Mouse (Mus musculus): ENCODE measurements at regions not wholly inside any gene's neighbourhood (a gene's known extent, or its start where the extent isn't known, plus 50 kb on each side); places are given as distances from the start of the nearest gene placed in this dataset.

DNA sequence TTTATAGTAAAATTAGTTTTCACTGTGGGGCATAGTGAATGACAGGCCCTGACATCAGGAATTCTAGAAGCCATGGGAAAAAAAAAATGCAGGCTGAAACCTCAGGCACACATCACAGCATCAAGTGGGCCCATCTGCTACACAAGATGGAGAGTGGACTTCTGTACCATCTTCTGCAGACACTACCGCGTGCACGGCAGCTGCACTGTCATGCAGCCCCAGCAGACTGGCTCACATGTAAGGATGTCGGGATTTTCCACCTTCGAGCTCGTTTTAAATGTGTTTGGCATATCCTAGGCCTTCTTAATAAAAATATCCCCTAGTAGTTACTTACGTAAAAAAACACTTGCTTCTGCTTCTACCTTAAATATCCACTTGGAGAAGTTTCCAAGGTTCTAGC, 186.5 kb upstream of the Mkln1 start:
- peaks cover 75% of the 10 kb centered on the region for H3K79me2 ChIP-seq (ENCODE audit: control insufficient read depth, insufficient read depth)
- no peak overlapping the region for H3K4me3 ChIP-seq (ENCODE audit: insufficient read depth, poor library complexity, severe bottlenecking)
- H3K79me3 ChIP-seq (ENCODE audit: low read depth): peaks cover 24% of the 10 kb centered on the region
- H3K36me3 ChIP-seq (ENCODE audit: control insufficient read depth, insufficient read depth): peaks cover 26% of the 10 kb centered on the region
- no peaks in the 10 kb centered on the region for H3K27me3 ChIP-seq (ENCODE audit: control insufficient read depth, insufficient read depth, insufficient read length)
- no peak overlapping the region for H3ac ChIP-seq (ENCODE audit: control insufficient read depth, insufficient read length, low read depth)
- TF ChIP-seq FOSL1 (IDR thresholded peaks at IDR 0.05; ENCODE audit: insufficient read depth, low read length, poor library complexity, severe bottlenecking) (no peak), CTCF (IDR thresholded peaks at IDR 0.05; ENCODE audit: control insufficient read depth, insufficient read depth, insufficient read length) (no peak), CEBPB (IDR thresholded peaks at IDR 0.05; ENCODE audit: low read depth) (no peak), MYOG (IDR thresholded peaks at IDR 0.05; ENCODE audit: control insufficient read depth, extremely low read depth, insufficient read length) (no peak), MYOD1 (IDR thresholded peaks at IDR 0.05; ENCODE audit: control insufficient read depth, insufficient read length, low read depth) (no peak), USF1 (IDR thresholded peaks at IDR 0.05; ENCODE audit: low read depth) (no peak), MAX (IDR thresholded peaks at IDR 0.05) (no peak)

DNA sequence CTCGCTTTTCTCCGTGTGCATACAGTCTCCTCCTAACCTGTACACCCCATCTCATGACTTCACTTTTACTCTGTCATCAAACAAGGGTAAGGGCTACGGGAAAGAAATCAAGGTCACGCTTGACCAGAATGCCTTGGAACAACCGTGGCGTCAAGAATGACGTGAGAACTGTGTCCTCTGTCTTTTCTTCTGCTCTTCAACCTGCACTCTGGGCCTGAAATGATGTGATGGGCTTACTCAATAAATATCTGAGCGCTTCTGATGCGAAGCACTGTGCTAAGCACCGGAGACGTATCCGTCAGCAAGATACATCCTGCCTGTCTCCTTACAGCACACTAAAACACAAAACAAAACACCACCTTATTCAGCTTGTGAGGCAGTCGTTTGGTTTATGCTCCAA, 185.8 kb upstream of the Mkln1 start:
- Histone ChIP-seq H3K79me3 (ENCODE audit: low read depth) (peaks cover 26% of the 10 kb centered on the region), H3K27me3 (ENCODE audit: control insufficient read depth, insufficient read depth, insufficient read length) (no peaks in the 10 kb centered on the region), H3ac (ENCODE audit: control insufficient read depth, insufficient read length, low read depth) (no peak overlapping the region), H3K4me3 (ENCODE audit: insufficient read depth, poor library complexity, severe bottlenecking) (no peak overlapping the region), H3K36me3 (ENCODE audit: control insufficient read depth, insufficient read depth) (peaks cover 26% of the 10 kb centered on the region), H3K79me2 (ENCODE audit: control insufficient read depth, insufficient read depth) (peaks cover 78% of the 10 kb centered on the region)
- TF ChIP-seq MAX (IDR thresholded peaks at IDR 0.05): no peak
- no peak for TF ChIP-seq CEBPB (IDR thresholded peaks at IDR 0.05; ENCODE audit: low read depth)
- no peak for TF ChIP-seq CTCF (IDR thresholded peaks at IDR 0.05; ENCODE audit: control insufficient read depth, insufficient read depth, insufficient read length)
- no peak for TF ChIP-seq USF1 (IDR thresholded peaks at IDR 0.05; ENCODE audit: low read depth)
- TF ChIP-seq FOSL1 (IDR thresholded peaks at IDR 0.05; ENCODE audit: insufficient read depth, low read length, poor library complexity, severe bottlenecking): no peak
- no peak for TF ChIP-seq MYOG (IDR thresholded peaks at IDR 0.05; ENCODE audit: control insufficient read depth, extremely low read depth, insufficient read length)
- no peak for TF ChIP-seq MYOD1 (IDR thresholded peaks at IDR 0.05; ENCODE audit: control insufficient read depth, insufficient read length, low read depth)

DNA sequence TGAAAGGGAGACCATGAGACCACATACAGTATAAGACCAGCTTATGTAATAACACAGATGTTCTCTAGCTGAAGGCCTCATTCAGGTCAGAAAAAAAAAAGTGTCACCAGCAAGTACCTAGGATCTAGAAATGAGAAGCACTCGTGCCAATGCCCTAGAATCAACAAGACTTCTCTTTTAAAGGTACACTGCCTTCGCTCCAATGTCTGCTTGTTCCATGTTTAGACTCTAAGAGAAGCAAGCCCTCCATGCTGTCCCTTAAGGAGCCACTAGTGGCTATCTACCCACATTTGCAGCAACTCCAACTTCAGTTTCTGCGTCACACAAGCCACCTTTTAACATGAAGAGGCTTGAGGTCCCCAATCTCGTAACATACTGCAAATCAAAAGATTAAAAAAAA, 185.4 kb upstream of the Mkln1 start:
- TF ChIP-seq CEBPB (IDR thresholded peaks at IDR 0.05; ENCODE audit: low read depth): no peak
- TF ChIP-seq CTCF (IDR thresholded peaks at IDR 0.05; ENCODE audit: control insufficient read depth, insufficient read depth, insufficient read length): no peak
- no peak for TF ChIP-seq FOSL1 (IDR thresholded peaks at IDR 0.05; ENCODE audit: insufficient read depth, low read length, poor library complexity, severe bottlenecking)
- TF ChIP-seq MAX (IDR thresholded peaks at IDR 0.05): no peak
- no peak for TF ChIP-seq MYOG (IDR thresholded peaks at IDR 0.05; ENCODE audit: control insufficient read depth, extremely low read depth, insufficient read length)
- no peak for TF ChIP-seq USF1 (IDR thresholded peaks at IDR 0.05; ENCODE audit: low read depth)
- TF ChIP-seq MYOD1 (IDR thresholded peaks at IDR 0.05; ENCODE audit: control insufficient read depth, insufficient read length, low read depth): no peak
- H3K79me2 ChIP-seq (ENCODE audit: control insufficient read depth, insufficient read depth): peaks cover 83% of the 10 kb centered on the region
- H3K27me3 ChIP-seq (ENCODE audit: control insufficient read depth, insufficient read depth, insufficient read length): no peaks in the 10 kb centered on the region
- H3K79me3 ChIP-seq (ENCODE audit: low read depth): peaks cover 26% of the 10 kb centered on the region
- H3K4me3 ChIP-seq (ENCODE audit: insufficient read depth, poor library complexity, severe bottlenecking): no peak overlapping the region
- peaks cover 26% of the 10 kb centered on the region for H3K36me3 ChIP-seq (ENCODE audit: control insufficient read depth, insufficient read depth)
- no peak overlapping the region for H3ac ChIP-seq (ENCODE audit: control insufficient read depth, insufficient read length, low read depth)

DNA sequence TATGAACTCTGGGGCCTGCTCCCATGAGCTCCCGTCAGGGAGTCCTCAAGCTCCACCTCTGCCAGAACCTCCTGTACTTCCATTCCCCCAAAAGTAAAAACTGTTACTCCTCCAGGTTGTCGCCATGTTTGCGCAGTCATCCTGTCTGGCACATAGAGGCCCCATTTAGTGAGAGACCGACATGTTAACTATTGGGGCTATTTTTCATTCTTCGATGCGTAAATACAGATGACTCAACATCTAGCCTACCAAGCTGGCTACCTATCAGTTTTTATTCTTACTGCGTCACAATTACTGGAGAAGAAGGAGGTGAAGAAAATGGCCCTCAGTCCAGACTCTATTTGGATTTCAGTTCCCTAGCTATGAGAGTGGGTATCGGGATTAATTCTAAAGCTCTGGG, 182.9 kb upstream of the Mkln1 start:
- no peak overlapping the region for H3ac ChIP-seq (ENCODE audit: control insufficient read depth, insufficient read length, low read depth)
- no peak for TF ChIP-seq FOSL1 (IDR thresholded peaks at IDR 0.05; ENCODE audit: insufficient read depth, low read length, poor library complexity, severe bottlenecking)
- TF ChIP-seq CEBPB (IDR thresholded peaks at IDR 0.05; ENCODE audit: low read depth): no peak
- no peak for TF ChIP-seq MAX (IDR thresholded peaks at IDR 0.05)
- no peak for TF ChIP-seq MYOG (IDR thresholded peaks at IDR 0.05; ENCODE audit: control insufficient read depth, extremely low read depth, insufficient read length)
- TF ChIP-seq USF1 (IDR thresholded peaks at IDR 0.05; ENCODE audit: low read depth): no peak
- H3K4me3 ChIP-seq (ENCODE audit: insufficient read depth, poor library complexity, severe bottlenecking): peak overlapping the region; percentile 46
- peaks cover 33% of the 10 kb centered on the region for H3K79me3 ChIP-seq (ENCODE audit: low read depth)
- peaks cover 92% of the 10 kb centered on the region for H3K79me2 ChIP-seq (ENCODE audit: control insufficient read depth, insufficient read depth)
- no peaks in the 10 kb centered on the region for H3K27me3 ChIP-seq (ENCODE audit: control insufficient read depth, insufficient read depth, insufficient read length)
- H3K36me3 ChIP-seq (ENCODE audit: control insufficient read depth, insufficient read depth): peaks cover 12% of the 10 kb centered on the region

DNA sequence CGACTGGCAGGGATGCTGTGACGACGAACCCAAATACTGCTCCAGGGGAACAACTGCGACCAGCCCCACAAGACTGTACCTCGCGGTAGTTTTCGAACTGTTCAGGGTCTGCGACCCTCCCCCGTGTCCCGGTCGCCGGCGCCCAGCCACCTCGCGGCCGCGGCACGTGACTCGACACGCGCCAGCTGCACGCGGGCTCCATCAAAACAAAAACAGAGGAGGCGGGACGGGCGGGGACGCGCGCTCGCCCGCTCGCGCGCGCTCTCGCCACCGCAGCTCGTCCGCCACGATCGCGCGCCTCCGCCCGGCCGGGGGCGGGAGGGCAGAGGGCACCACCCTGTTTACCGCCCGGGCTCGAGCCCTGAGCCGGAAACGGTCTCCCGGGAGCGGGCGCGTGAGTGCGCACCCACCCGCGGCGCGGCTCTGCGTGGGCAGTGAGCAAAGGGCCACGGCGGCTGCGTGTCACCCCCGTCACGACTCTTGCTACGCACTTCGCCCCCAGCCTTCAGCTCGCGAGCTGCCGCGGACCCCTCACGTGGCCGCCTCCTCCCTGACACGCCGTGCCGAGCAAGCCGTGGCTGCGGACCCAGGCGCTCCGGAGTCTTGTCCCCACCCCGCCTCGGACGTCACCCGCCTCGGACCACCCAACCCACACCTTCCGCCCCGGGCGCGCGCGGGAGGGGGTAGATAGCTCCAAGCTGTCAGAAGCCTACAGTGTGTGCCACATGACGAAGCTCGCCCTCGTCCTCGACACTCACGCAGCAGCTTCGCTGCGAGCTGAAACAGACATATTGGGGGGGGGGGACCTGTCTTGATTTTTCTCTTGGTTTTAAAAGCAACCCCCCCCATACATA, 182.1 kb upstream of the Mkln1 start:
- Histone ChIP-seq H3K27me3 (ENCODE audit: control insufficient read depth, insufficient read depth, insufficient read length) (no peaks in the 10 kb centered on the region), H3K4me3 (ENCODE audit: insufficient read depth, poor library complexity, severe bottlenecking) (peak overlapping the region; percentile 46), H3K79me2 (ENCODE audit: control insufficient read depth, insufficient read depth) (peaks cover 85% of the 10 kb centered on the region), H3K79me3 (ENCODE audit: low read depth) (peaks cover 33% of the 10 kb centered on the region), H3ac (ENCODE audit: control insufficient read depth, insufficient read length, low read depth) (peak overlapping the region; percentile 84), H3K36me3 (ENCODE audit: control insufficient read depth, insufficient read depth) (peaks cover 7% of the 10 kb centered on the region)
- TF ChIP-seq MAX (IDR thresholded peaks at IDR 0.05) (no peak), USF1 (IDR thresholded peaks at IDR 0.05; ENCODE audit: low read depth) (peak; percentile 78)

DNA sequence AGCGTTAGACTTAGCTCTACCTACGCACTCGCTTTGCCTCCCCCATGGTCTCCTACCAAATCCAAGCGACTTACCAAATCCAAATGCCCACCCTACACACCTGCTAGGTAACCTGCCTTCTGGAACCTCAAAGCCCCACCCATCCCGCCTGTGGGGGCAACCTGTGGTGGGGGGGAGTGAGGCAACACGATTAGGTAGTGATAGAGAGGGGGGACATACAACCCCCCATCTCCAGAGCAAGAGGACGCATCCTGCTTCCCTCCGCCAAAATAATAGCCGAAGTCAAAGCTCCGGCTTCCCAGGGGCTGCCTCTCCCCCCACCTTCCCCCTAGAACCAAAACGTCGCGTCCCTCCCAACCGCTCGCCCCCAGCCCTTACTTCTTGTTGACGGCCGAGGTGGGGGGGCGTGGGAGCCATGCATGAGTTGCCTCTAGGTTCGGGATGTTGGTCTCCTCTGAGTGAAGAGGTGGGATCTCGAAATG, 181.4 kb upstream of the Mkln1 start:
- no peak for TF ChIP-seq MYOG (IDR thresholded peaks at IDR 0.05; ENCODE audit: control insufficient read depth, extremely low read depth, insufficient read length)
- TF ChIP-seq MYOD1 (IDR thresholded peaks at IDR 0.05; ENCODE audit: control insufficient read depth, insufficient read length, low read depth): no peak
- TF ChIP-seq CEBPB (IDR thresholded peaks at IDR 0.05; ENCODE audit: low read depth): no peak
- TF ChIP-seq FOSL1 (IDR thresholded peaks at IDR 0.05; ENCODE audit: insufficient read depth, low read length, poor library complexity, severe bottlenecking): no peak
- no peak for TF ChIP-seq USF1 (IDR thresholded peaks at IDR 0.05; ENCODE audit: low read depth)
- no peak for TF ChIP-seq MAX (IDR thresholded peaks at IDR 0.05)
- no peak for TF ChIP-seq CTCF (IDR thresholded peaks at IDR 0.05; ENCODE audit: control insufficient read depth, insufficient read depth, insufficient read length)
- H3K79me3 ChIP-seq (ENCODE audit: low read depth): peaks cover 32% of the 10 kb centered on the region
- H3K36me3 ChIP-seq (ENCODE audit: control insufficient read depth, insufficient read depth): peaks cover 5% of the 10 kb centered on the region
- H3K79me2 ChIP-seq (ENCODE audit: control insufficient read depth, insufficient read depth): peaks cover 80% of the 10 kb centered on the region
- peak overlapping the region; percentile 43 for H3ac ChIP-seq (ENCODE audit: control insufficient read depth, insufficient read length, low read depth)
- peak overlapping the region; percentile 46 for H3K4me3 ChIP-seq (ENCODE audit: insufficient read depth, poor library complexity, severe bottlenecking)
- H3K27me3 ChIP-seq (ENCODE audit: control insufficient read depth, insufficient read depth, insufficient read length): no peaks in the 10 kb centered on the region

Measured in C2C12 (cell line).